Mouse (Mus musculus): ENCODE results near the gene Tle2. TPM values are rescaled to one million over a fixed set of nuclear protein-coding genes. Genes with fewer than 3 reads are reported as not detected.

The Tle2 gene
- polyA plus RNA-seq, 1 experiment: 164 TPM

DNA sequence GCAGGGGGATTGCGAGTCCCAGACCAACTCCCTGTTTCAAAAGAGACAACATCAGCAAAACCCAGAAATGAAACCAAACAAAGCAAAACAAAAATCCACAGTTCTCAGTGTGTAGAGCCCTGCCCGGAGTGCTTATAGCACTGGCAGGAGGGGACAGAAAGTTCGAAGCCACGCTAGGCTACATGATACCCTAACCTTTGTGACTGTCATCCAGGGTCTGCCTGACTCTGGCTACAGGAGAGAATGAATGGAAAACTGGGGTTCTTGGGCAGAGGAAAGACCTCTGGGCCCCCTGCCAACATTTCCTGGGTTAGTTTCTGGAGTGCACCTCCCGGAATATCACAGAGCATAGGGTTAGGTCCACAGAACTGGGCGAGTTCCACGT is 53.5 kb downstream of the Tle2 start:
- 33% methylated on average over 7 of the region's 7 CpGs for WGBS

DNA sequence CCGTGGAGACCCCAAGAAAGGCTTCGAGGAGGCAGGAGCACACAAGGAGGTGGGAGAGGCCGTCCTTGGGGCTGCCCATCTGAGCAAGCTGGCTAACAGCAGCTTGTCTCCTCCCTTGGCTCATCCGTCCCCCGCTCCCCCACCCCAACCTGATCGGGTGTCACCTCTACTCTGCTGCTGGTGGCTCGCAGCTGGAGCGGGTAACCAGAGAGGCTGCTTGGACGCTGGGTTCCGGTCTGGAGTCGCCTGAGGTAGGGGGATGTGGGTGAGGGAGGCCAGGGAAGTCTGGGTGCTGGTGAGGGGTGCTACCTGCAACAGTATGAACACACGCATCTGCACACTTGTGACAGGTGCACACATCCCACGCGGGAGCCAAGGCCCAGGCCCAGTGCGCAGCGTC is 54.0 kb downstream of the Tle2 start, which contains the start of gene Ankrd24:
Gene Ankrd24, plus strand, starts transcription at position 151 of the 400 bp plus-strand sequence.
- Histone ChIP-seq H3K4me1 (ENCODE audit: control insufficient read depth, insufficient read depth, low read length) (no peaks in the 10 kb centered on the region; the same call in 1 of the 2 replicates), H3K4me3 (replicated peaks; ENCODE audit: extremely low read depth, low read depth, low read length) (peak within 1 kb of the TSS; percentile 80)
- DNase-seq: no peak
- WGBS: 79% methylated on average over 16 of the region's 16 CpGs
- TF ChIP-seq POLR2A (IDR thresholded peaks at IDR 0.05; ENCODE audit: borderline replicate concordance, extremely low read depth, low read depth, low read length): no peak

More for the DNA sequence above, 53.5 kb downstream of the Tle2 start:
- no peak for DNase-seq
- Histone ChIP-seq H3K4me1 (ENCODE audit: control insufficient read depth, insufficient read depth, low read length) (no peaks in the 10 kb centered on the region; the same call in 1 of the 2 replicates), H3K4me3 (replicated peaks; ENCODE audit: extremely low read depth, low read depth, low read length) (peak overlapping the region; percentile 80)
- TF ChIP-seq CTCF (IDR thresholded peaks at IDR 0.05; ENCODE audit: insufficient read depth, low read length) (no peak), POLR2A (IDR thresholded peaks at IDR 0.05; ENCODE audit: borderline replicate concordance, extremely low read depth, low read depth, low read length) (no peak)

DNA sequence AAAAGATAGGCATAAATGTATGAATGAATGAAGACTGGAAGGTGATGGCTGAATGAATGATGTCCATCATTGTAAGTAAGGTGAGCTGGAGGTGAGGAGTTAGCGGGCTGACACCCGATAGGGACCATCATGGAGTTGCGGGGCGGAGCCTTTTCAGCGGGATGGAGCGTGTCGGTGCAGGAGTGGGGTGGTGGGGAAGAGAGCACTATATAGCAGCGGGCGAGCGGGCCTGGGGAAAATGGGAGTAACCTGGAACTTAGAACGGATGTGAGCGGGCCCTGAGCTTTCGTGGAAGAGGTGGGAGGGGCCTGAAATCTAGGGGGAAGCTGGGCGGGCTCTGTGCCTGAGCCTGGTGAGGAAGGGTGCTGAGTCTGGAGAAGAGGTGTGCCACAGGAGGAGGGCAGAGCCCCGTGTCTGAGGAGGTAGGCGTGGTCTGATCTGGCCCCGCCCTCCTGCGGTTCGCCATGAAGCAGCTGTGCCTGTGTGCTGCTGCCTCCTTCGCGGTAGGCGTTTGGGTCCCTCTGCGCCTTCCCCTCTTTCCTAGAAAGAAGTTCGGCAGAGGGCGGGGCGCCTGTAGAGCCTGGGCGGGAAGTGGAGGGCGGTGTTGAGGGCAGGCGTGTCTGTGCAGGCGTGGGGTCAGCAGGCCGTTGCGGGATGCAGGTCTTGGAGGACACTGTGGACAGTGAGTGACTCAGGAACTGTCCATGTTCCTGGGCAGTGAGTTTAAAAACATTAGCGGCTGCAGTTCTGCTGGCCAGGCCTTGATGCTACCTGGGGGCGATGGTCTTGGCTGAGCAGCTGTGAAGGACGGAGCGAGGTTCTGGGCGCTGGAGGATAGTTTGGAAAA is 59.1 kb downstream of the Tle2 start:
- TF ChIP-seq CTCF (IDR thresholded peaks at IDR 0.05; ENCODE audit: insufficient read depth, low read length) (no peak), POLR2A (IDR thresholded peaks at IDR 0.05; ENCODE audit: borderline replicate concordance, extremely low read depth, low read depth, low read length) (peak; percentile 38; the same call in 1 of the 2 replicates)

DNA sequence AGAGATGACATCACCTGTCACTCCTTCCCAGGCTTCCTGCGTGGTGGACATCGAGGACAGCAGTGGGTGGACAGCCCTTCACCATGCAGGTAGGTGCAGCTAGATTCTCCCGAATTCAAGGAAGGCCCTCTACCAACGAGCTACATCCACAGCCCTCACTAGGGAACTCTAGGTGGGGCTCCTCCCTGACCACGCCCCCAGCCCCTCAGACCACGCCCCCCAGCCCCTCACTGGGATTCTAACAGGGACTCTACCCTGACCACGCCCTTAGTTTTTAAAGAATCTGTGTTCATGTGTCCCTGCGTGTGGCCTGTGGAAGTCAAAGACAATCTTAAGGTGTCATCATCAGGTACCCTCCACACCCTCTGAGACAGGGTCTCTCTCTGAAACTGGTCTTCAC is 62.0 kb downstream of the Tle2 start:
- no peak for DNase-seq
- Histone ChIP-seq H3K4me3 (replicated peaks; ENCODE audit: extremely low read depth, low read depth, low read length) (no peak overlapping the region), H3K4me1 (ENCODE audit: control insufficient read depth, insufficient read depth, low read length) (0 out of 2 replicates have a peak, but pooled peaks cover 6% of the 10 kb centered on the region)
- TF ChIP-seq POLR2A (IDR thresholded peaks at IDR 0.05; ENCODE audit: borderline replicate concordance, extremely low read depth, low read depth, low read length) (no peak), CTCF (IDR thresholded peaks at IDR 0.05; ENCODE audit: insufficient read depth, low read length) (no peak)
- WGBS: 18% methylated on average over 8 of the region's 8 CpGs

More for the DNA sequence above, 59.1 kb downstream of the Tle2 start:
- 3% methylated on average over 37 of the region's 37 CpGs for WGBS
- DNase-seq: peak; percentile 81
- peak overlapping the region; percentile 12 for H3K4me3 ChIP-seq (replicated peaks; ENCODE audit: extremely low read depth, low read depth, low read length)
- H3K4me1 ChIP-seq (ENCODE audit: control insufficient read depth, insufficient read depth, low read length): 0 out of 2 replicates have a peak, but pooled peaks cover 6% of the 10 kb centered on the region

DNA sequence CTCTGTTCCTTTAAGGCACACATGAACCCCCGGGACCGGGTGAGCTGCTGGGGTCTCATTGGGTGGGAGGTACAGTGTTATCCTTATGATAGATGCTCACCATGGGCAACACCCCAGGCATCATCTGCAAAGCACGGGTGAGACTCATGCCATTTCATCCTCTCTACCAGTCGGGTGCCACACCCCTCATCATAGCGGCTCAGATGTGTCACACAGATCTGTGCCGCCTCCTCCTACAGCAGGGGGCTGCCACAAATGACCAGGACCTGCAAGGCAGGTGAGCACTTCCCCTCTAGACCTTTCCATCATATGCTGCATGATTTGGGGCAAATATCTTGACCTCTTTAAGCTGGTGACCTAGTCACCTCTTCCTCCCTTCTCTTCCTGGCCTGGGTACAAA is 63.7 kb downstream of the Tle2 start:
- Histone ChIP-seq H3K4me3 (replicated peaks; ENCODE audit: extremely low read depth, low read depth, low read length) (no peak overlapping the region), H3K4me1 (ENCODE audit: control insufficient read depth, insufficient read depth, low read length) (peaks cover 15% of the 10 kb centered on the region; the same call in 1 of the 2 replicates)
- TF ChIP-seq POLR2A (IDR thresholded peaks at IDR 0.05; ENCODE audit: borderline replicate concordance, extremely low read depth, low read depth, low read length): no peak
- no peak for DNase-seq
- 75% methylated on average over 6 of the region's 6 CpGs for WGBS

Other genes with a start within 250 kb of the Tle2 start
- gene Tbxa2r, start 245.8 kb upstream of the Tle2 start, polyA plus RNA-seq (2012; rRNA removed): 39.9 and 44.0 TPM in 2 replicates
- 10.3 and 11.2 TPM in 2 replicates for gene Gipc3, start 231.3 kb upstream of the Tle2 start, polyA plus RNA-seq (2012; rRNA removed)
- 106 and 134 TPM in 2 replicates for gene Hmg20b, start 224.1 kb upstream of the Tle2 start, polyA plus RNA-seq (2012; rRNA removed)
- gene Mfsd12, start 217.1 kb upstream of the Tle2 start, polyA plus RNA-seq (2012; rRNA removed): 33.3 and 39.9 TPM in 2 replicates
- gene 4930404N11Rik, start 208.7 kb upstream of the Tle2 start, polyA plus RNA-seq (2012; rRNA removed): 21.9 and 25.8 TPM in 2 replicates
- 59.3 and 61.8 TPM in 2 replicates for gene Fzr1, start 196.0 kb upstream of the Tle2 start, polyA plus RNA-seq (2012; rRNA removed)
- 79.2 and 83.4 TPM in 2 replicates for gene Dohh, start 190.1 kb upstream of the Tle2 start, polyA plus RNA-seq (2012; rRNA removed)
- 3.7 and 6.3 TPM in 2 replicates for gene Gm48551, start 190.1 kb upstream of the Tle2 start, polyA plus RNA-seq (2012; rRNA removed)
- 3.6 and 5.9 TPM in 2 replicates for gene Gm48552, start 185.6 kb upstream of the Tle2 start, polyA plus RNA-seq (2012; rRNA removed)
- gene Smim24, start 181.5 kb upstream of the Tle2 start, polyA plus RNA-seq (2012; rRNA removed): 8.8 and 10.1 TPM in 2 replicates
- 89.6 and 103 TPM in 2 replicates for gene Nfic, start 118.9 kb upstream of the Tle2 start, polyA plus RNA-seq (2012; rRNA removed)
- 0.92 and 1.1 TPM in 2 replicates for gene Celf5, start 91.9 kb upstream of the Tle2 start, polyA plus RNA-seq (2012; rRNA removed)
- gene Ncln, start 78.2 kb upstream of the Tle2 start, polyA plus RNA-seq (2012; rRNA removed): 197 and 203 TPM in 2 replicates
- 40.3 and 47.5 TPM in 2 replicates for gene S1pr4, start 74.4 kb upstream of the Tle2 start, polyA plus RNA-seq (2012; rRNA removed)
- 8.5 and 9.5 TPM in 2 replicates for gene Gna15, start 50.3 kb upstream of the Tle2 start, polyA plus RNA-seq (2012; rRNA removed)
- 114 and 117 TPM in 2 replicates for gene Gna11, start 29.4 kb upstream of the Tle2 start, polyA plus RNA-seq (2012; rRNA removed)
- 1,275 and 1,423 TPM in 2 replicates for gene Aes, start 15.1 kb upstream of the Tle2 start, polyA plus RNA-seq (2012; rRNA removed)
- 33.3 and 41.6 TPM in 2 replicates for gene Tle6, start 26.5 kb downstream of the Tle2 start, polyA plus RNA-seq (2012; rRNA removed)
- gene BC025920, start 31.7 kb downstream of the Tle2 start, polyA plus RNA-seq (2012; rRNA removed): 0.57 and 1.1 TPM in 2 replicates
- gene Sirt6, start 53.2 kb downstream of the Tle2 start, polyA plus RNA-seq (2012; rRNA removed): 33.7 and 36.2 TPM in 2 replicates
- gene Ankrd24, start 54.0 kb downstream of the Tle2 start, polyA plus RNA-seq (2012; rRNA removed): 22.7 and 28.4 TPM in 2 replicates
- 0.33 and 0.57 TPM in 2 replicates for gene Gm10778, start 74.5 kb downstream of the Tle2 start, polyA plus RNA-seq (2012; rRNA removed)
- gene Zfp433, start 130.3 kb downstream of the Tle2 start, polyA plus RNA-seq (2012; rRNA removed): 0.45 and 0.47 TPM in 2 replicates
- gene Gm3055, start 196.6 kb downstream of the Tle2 start, polyA plus RNA-seq (2012; rRNA removed): 0.33 and 0.56 TPM in 2 replicates
- gene Gm4767, start 237.6 kb downstream of the Tle2 start, polyA plus RNA-seq (2012; rRNA removed): not detected in 2 replicates